Mouse (Mus musculus): ENCODE measurements around the gene Rcvrn. TPM values are rescaled to one million over a fixed set of nuclear protein-coding genes. Genes with fewer than 3 reads are reported as not detected.

Rcvrn gene
- polyA plus RNA-seq, 1 experiment from 2014 or later, result not detected

- Histone ChIP-seq H3K27me3 (ENCODE audit: insufficient read depth, low read length) (no peaks in the 10 kb centered on the region), H3K27ac (ENCODE audit: low read depth) (no peak overlapping the region), H3K9ac (no peak overlapping the region), H3K36me3 (ENCODE audit: insufficient read depth) (no peaks in the 10 kb centered on the region), H3K4me3 (ENCODE audit: low read depth, low read length) (no peak overlapping the region), H3K9me3 (ENCODE audit: low read depth, low read length) (no peaks in the 10 kb centered on the region), H3K4me2 (no peak overlapping the region), H3K4me1 (ENCODE audit: insufficient read depth) (no peaks in the 10 kb centered on the region)
- no peak for TF ChIP-seq CTCF (IDR thresholded peaks at IDR 0.05; ENCODE audit: low read depth)
- 84% methylated on average over 2 of the region's 2 CpGs for WGBS
- no peak for ATAC-seq (ENCODE audit: insufficient read depth)
- no peak for DNase-seq
Observed at GRCm38 (mm10) chr11:67731056-67731455, 35.9 kb downstream of the Rcvrn start.

- ATAC-seq (ENCODE audit: insufficient read depth) (no peak), DNase-seq (no peak)
- Histone ChIP-seq H3K4me2 (no peak overlapping the region), H3K4me3 (ENCODE audit: low read depth, low read length) (no peak overlapping the region), H3K4me1 (ENCODE audit: insufficient read depth) (no peaks in the 10 kb centered on the region), H3K36me3 (ENCODE audit: insufficient read depth) (no peaks in the 10 kb centered on the region), H3K9ac (no peak overlapping the region), H3K9me3 (ENCODE audit: low read depth, low read length) (no peaks in the 10 kb centered on the region), H3K27ac (ENCODE audit: low read depth) (no peak overlapping the region), H3K27me3 (ENCODE audit: insufficient read depth, low read length) (no peaks in the 10 kb centered on the region)
- WGBS, result 73% methylated on average over 1 of the region's 1 CpGs
- TF ChIP-seq CTCF (IDR thresholded peaks at IDR 0.05; ENCODE audit: low read depth), result no peak
Observed at GRCm38 (mm10) chr11:67733726-67734125, 38.6 kb downstream of the Rcvrn start.

GRCm38 (mm10) chr11:67734597-67734996, 39.5 kb downstream of the Rcvrn start:
- H3K27me3 ChIP-seq (ENCODE audit: insufficient read depth, low read length), result no peaks in the 10 kb centered on the region
- H3K36me3 ChIP-seq (ENCODE audit: insufficient read depth), result no peaks in the 10 kb centered on the region
- H3K4me1 ChIP-seq (ENCODE audit: insufficient read depth), result no peaks in the 10 kb centered on the region
- no peaks in the 10 kb centered on the region for H3K9me3 ChIP-seq (ENCODE audit: low read depth, low read length)
- no peak for TF ChIP-seq CTCF (IDR thresholded peaks at IDR 0.05; ENCODE audit: low read depth)
- DNase-seq (no peak), ATAC-seq (ENCODE audit: insufficient read depth) (no peak)
- no peak overlapping the region for H3K4me3 ChIP-seq (ENCODE audit: low read depth, low read length)
- 74% methylated on average over 3 of the region's 3 CpGs for WGBS
- H3K9ac ChIP-seq, result no peak overlapping the region
- no peak overlapping the region for H3K4me2 ChIP-seq
- no peak overlapping the region for H3K27ac ChIP-seq (ENCODE audit: low read depth)

DNA sequence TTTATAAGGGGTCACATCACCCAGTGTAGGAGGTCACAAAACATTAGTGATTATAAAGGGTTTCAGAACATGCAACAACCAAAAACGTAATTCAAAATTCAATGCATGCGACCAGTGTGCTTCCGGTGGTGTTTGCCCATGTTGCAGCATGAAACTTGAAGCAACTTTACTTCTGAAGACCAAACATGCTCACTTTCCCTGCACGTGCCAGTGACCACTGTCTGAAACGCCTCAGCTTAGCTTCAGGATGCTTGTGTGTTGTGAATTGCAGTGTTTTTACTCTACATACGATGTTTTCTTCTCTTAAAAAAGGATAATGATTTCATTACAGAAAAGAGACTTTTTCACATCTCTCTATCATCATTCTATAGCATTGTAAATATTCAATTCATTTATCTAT, 43.2 kb downstream of the Rcvrn start:
- ATAC-seq (ENCODE audit: insufficient read depth), result no peak
- Histone ChIP-seq H3K4me2 (no peak overlapping the region), H3K36me3 (ENCODE audit: insufficient read depth) (no peaks in the 10 kb centered on the region), H3K9ac (no peak overlapping the region), H3K27ac (ENCODE audit: low read depth) (no peak overlapping the region), H3K27me3 (ENCODE audit: insufficient read depth, low read length) (no peaks in the 10 kb centered on the region), H3K4me1 (ENCODE audit: insufficient read depth) (no peaks in the 10 kb centered on the region), H3K4me3 (ENCODE audit: low read depth, low read length) (no peak overlapping the region), H3K9me3 (ENCODE audit: low read depth, low read length) (no peaks in the 10 kb centered on the region)
- WGBS, result 78% methylated on average over 6 of the region's 6 CpGs
- TF ChIP-seq CTCF (IDR thresholded peaks at IDR 0.05; ENCODE audit: low read depth), result no peak
- DNase-seq, result no peak

DNA sequence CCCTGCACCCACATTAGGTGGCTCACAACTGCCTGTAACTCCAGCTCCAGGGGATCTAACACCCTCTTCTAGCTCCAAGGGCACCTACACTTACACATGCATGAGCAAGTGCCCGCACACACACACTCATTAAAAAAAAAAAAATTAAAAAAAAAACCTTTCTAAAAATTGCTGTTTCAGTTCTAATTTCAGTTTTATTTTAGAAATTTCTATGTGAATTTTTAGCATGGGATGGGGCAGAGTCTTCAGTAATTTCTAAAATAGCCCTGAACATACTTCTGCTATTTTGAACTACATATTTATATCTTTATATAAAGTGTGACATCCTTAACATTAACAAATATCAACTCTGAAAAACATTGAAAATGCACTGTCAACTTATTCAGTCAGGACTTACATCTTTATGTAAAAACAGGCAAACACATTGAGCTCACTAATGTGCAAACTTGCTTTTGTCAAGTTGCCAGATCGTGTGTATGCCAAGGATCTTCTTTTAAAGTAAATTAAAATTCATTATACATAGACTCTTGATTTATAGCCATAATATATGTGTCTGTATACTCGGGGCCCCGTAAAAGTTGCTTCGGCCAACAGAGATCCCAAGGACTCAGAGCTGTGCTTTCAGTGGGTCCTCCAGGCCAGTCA, 43.8 kb downstream of the Rcvrn start:
- H3K4me2 ChIP-seq, result no peak overlapping the region
- peak; percentile 61 for DNase-seq
- WGBS, result 72% methylated on average over 5 of the region's 5 CpGs
- no peaks in the 10 kb centered on the region for H3K36me3 ChIP-seq (ENCODE audit: insufficient read depth)
- no peak overlapping the region for H3K27ac ChIP-seq (ENCODE audit: low read depth)
- no peaks in the 10 kb centered on the region for H3K4me1 ChIP-seq (ENCODE audit: insufficient read depth)
- no peak for ATAC-seq (ENCODE audit: insufficient read depth)
- TF ChIP-seq CTCF (IDR thresholded peaks at IDR 0.05; ENCODE audit: low read depth), result no peak
- H3K4me3 ChIP-seq (ENCODE audit: low read depth, low read length), result no peak overlapping the region
- no peaks in the 10 kb centered on the region for H3K9me3 ChIP-seq (ENCODE audit: low read depth, low read length)
- H3K27me3 ChIP-seq (ENCODE audit: insufficient read depth, low read length), result no peaks in the 10 kb centered on the region
- no peak overlapping the region for H3K9ac ChIP-seq

DNA sequence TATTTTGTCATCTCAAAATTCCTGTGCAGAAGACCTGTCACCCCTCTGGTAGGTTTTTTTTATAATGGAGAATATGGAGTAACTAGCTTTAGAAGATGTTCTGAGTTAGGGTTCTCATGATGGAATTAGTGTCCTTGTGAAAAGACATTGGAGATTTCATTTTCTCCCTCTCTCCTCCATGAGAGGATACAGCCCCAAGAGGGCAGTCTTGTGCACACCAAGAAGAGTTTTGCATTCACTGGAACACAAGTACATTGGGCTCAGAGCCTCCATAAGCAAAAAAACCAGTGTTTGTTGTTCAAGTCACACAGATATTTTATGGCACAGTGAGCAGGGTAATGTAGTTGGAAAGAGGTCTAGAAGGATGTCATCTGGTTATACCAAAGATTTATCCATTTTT, 46.4 kb downstream of the Rcvrn start:
- Histone ChIP-seq H3K9ac (no peak overlapping the region), H3K27me3 (ENCODE audit: insufficient read depth, low read length) (no peaks in the 10 kb centered on the region), H3K36me3 (ENCODE audit: insufficient read depth) (no peaks in the 10 kb centered on the region), H3K9me3 (ENCODE audit: low read depth, low read length) (no peaks in the 10 kb centered on the region), H3K4me2 (no peak overlapping the region), H3K27ac (ENCODE audit: low read depth) (no peak overlapping the region), H3K4me3 (ENCODE audit: low read depth, low read length) (no peak overlapping the region), H3K4me1 (ENCODE audit: insufficient read depth) (no peaks in the 10 kb centered on the region)
- TF ChIP-seq CTCF (IDR thresholded peaks at IDR 0.05; ENCODE audit: low read depth), result 0 out of 2 replicates have a peak, but pooled peaks have one; percentile 5
- no peak for DNase-seq
- ATAC-seq (ENCODE audit: insufficient read depth), result no peak

Other genes with a start within 250 kb of the Rcvrn start
- gene Gas7, start 239.9 kb upstream of the Rcvrn start, polyA plus RNA-seq (2014; fragmentation: Nextera tagmentation; extraction: Ambion mirVana), result 9.1 and 10.5 TPM in 2 replicates
- gene Glp2r, start 75.8 kb downstream of the Rcvrn start, polyA plus RNA-seq (2014; fragmentation: Nextera tagmentation; extraction: Ambion mirVana), result 0.11 and 0.12 TPM in 2 replicates
- not detected in 2 replicates for gene Gsg1l2, start 79.3 kb downstream of the Rcvrn start, polyA plus RNA-seq (2014; fragmentation: Nextera tagmentation; extraction: Ambion mirVana)
- 0.49 TPM in 1 of 2 replicates, not detected in the other for gene Dhrs7c, start 102.9 kb downstream of the Rcvrn start, polyA plus RNA-seq (2014; fragmentation: Nextera tagmentation; extraction: Ambion mirVana)
- 3.4 and 4.5 TPM in 2 replicates for gene Usp43, start 226.8 kb downstream of the Rcvrn start, polyA plus RNA-seq (2014; fragmentation: Nextera tagmentation; extraction: Ambion mirVana)

Data from lung, embryonic 14.5 days (tissue).